Mouse (Mus musculus) v-Abl transformed pro-B cells (cell line): Measurements from ENCODE around the gene Rfx8.

Experiments used
- in situ Hi-C, 2 experiments: fragments of 400-800 bp; cut with MboI; formaldehyde crosslinking; loops; one replicate each; pipeline ENCODE4 v1.15.1; 2025; ENCODE audit not compliant: unreplicated experiment in 2 of 2

Gene Rfx8

DNA sequence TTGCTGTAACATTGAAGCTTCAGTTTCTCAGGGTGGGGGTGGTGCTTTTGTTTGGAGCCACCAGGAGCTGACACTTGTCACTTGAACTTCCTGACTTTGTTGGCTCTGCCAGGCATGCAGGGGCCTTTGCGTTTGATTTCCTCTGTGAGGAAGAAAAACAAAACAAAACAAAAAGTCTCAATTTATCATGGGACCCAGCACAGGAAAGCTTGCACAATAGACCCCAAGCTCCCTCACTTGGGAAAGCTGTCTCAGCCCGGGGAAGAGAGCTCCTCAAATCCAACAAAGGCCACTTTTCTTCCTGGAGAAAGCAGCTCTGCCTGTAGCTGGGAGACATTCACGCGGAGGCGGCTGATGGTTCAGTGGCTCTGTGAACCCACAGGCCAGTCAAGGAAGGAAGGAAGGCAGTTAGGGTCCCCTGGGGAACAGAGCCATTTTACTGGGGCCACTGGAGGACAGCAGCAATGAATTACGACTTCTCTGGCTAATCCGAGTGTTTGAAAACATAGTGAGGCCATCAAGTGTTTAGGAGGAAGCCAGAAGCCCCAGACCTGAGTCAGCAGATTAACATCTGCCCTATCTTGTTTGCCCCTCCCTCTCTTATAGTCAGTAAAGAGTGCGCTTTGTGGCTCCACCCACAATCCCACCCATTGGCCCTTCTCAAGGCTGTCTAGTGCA lies 15.3 kb upstream of the Rfx8 start:
- in situ Hi-C loops, result loop anchor here (10.0 to 25.0 kb wide), 2 partner anchors 159 to 1074 kb away; partner anchors contain the start of gene Aff3 (in 1 of the 2)

DNA sequence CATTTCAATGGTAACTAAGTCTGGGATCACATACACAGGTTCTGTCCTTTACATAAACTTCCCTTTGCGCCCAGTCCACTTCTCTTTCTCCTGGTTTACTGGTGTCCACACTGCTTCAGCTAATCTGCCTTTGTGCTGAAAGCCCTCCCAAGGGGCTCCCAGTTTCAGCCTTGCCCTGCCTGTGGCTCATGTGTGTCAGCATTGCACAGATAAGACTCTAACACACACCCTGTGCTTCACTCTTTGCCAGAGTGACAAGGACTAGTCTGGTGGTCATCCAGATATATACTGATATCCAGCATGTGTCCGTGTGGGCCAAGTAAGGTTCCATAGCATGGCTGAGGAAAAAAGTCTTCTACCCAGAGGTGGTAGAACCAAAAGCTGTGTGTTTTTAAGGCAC lies 14.7 kb upstream of the Rfx8 start:
- in situ Hi-C loops, result loop anchor here (10.0 to 25.0 kb wide), 2 partner anchors 159 to 1073 kb away; partner anchors contain the start of gene Aff3 (in 1 of the 2)

DNA sequence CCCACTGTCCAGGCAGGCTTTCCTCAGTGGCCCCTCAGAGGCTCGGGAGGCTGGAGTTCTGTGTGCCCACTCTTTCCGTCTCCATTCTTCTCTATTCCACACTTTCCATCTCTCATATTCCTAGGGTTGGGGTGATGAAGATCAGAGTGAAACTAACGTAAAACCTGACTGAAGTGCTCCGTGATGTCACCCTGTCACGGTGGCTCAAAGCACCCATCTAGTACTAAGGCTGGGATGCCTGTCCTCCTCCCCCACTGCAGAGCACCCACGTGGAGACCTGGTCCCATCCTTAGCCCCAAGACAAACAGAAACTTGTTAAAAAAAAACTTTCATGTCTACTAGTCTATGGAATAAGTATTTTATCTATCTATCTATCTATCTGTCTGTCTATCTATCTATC lies 14.1 kb upstream of the Rfx8 start:
- in situ Hi-C loops, result loop anchor here (5.0 to 25.0 kb wide), 3 partner anchors 160 to 1073 kb away; partner anchors contain the start of gene Aff3 (in 1 of the 2)

DNA sequence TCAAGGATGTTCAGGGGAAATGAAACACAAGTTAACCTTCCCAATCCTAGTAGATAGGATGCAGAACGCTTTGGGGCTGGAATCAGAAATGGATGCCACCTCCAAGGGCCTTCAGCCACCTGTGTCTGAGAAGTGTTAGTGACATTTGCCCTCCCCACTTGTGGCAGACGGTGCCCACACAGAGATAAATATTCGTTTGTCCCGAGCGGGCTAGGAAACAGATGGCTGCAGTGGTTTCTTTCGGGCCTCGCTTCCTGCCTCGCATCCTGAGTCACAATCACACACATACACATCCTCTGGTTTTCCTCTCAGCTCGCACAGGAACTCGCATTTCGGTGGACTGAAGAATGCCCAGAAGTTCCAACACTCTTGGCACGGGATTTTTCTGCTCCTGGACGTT lies 13.5 kb upstream of the Rfx8 start:
- in situ Hi-C loops, result loop anchor here (5.0 to 25.0 kb wide), 3 partner anchors 160 to 1072 kb away; partner anchors contain the start of gene Aff3 (in 1 of the 2)

DNA sequence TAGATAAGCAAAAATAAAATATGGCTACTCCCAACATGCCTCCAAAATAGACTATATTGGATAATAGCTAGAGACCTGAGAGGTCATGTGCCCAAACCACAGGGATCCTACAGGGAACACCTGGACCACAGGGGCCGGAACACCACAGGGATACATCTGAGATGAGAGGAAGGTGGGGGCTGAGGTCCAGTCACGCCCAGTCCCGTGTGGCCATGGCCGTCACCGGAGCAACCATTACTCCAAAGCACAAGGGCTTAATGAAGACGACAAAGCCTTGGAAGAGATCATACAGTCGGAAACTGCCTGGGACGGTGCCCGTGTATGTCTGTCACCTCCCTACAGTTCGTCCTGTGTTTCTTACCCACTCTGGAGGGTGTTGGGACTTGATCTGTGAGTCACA lies 13.1 kb upstream of the Rfx8 start:
- in situ Hi-C loops, result loop anchor here (5.0 to 25.0 kb wide), 3 partner anchors 161 to 1072 kb away; partner anchors contain the start of gene Aff3 (in 1 of the 2)

DNA sequence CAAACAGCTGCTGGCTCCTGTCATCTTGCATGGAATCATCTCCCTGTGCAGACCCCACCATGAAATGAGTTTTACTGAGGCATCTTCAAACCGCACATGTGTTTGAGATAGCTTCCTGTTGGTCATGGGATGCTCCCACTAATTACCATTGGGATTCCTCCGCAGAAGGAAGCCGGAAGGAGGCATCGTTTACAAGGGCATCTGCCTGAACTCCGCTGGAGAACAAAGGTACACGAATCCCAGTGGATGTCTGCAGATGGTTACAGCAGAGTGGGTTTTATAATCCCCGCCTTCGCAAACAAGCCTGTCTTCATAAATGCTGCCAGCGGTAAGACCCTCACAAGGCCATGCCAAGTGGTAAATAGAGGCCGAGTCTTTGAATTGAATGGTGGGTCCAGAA lies 11.3 kb upstream of the Rfx8 start:
- in situ Hi-C loops, result loop anchor here (5.0 to 25.0 kb wide), 3 partner anchors 163 to 1070 kb away; partner anchors contain the start of gene Aff3 (in 1 of the 2)

DNA sequence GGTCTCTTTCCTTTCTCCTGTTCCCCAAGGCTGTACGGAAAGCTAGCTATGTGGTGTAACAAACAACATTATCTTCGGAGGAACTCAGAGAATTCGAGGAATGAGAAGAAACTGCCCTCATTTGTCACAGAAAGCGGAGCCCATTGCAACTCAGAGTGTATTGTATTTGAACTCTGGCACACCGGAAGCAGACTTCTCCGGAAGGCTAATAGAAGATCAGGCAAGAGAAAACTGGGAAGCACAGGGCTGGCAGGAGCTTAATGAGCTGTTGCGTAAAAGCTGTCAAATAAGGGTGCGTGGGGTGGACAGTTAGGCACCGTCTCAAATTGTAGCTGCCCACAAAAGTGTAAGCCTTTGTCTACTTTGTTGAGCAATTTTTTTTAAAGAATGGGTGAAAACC lies 10.7 kb upstream of the Rfx8 start:
- in situ Hi-C loops, result loop anchor here (5.0 to 25.0 kb wide), 3 partner anchors 163 to 1069 kb away; partner anchors contain the start of gene Aff3 (in 1 of the 2)

DNA sequence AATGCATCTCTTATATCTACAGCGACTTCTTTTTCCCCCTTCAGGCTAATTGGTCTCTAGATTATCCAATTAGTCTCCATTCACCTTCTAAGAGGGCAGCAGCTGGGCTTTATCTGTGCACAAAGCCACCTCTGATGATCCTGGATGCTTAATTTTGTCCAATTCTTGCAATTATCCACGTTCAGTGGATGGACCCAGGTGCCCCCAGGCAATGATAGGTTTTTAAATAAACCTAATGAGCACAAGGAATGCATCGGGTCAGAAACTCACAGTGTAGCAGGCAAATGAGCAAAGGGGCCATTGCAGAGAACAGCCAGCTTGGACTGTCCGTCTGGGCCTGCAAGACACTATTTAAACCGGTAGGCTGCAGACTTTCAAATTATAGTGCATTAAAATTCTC lies 10.1 kb upstream of the Rfx8 start:
- in situ Hi-C loops, result loop anchor here (5.0 to 25.0 kb wide), 3 partner anchors 164 to 1069 kb away; partner anchors contain the start of gene Aff3 (in 1 of the 2)

DNA sequence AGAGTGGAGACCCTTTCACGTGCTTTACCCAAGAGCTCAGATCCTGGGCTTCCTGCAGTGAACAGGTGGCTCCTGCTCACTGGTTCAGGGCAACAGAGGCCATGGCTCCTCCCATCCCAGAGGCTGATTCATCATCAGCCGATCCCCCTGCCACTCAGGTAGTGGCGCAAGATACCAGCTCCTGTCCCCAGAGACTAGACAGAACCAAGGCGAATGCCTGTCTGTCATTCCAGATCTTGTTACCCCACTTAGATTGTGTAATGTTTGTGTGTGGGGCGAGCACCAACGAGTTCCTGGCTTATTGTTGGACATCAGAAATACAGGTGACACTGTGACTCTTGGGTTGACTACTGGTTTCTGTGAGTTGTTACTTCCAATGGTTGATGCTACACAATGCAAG lies 9.1 kb upstream of the Rfx8 start:
- in situ Hi-C loops, result loop anchor here (5.0 to 25.0 kb wide), 3 partner anchors 165 to 1068 kb away; partner anchors contain the start of gene Aff3 (in 1 of the 2)

DNA sequence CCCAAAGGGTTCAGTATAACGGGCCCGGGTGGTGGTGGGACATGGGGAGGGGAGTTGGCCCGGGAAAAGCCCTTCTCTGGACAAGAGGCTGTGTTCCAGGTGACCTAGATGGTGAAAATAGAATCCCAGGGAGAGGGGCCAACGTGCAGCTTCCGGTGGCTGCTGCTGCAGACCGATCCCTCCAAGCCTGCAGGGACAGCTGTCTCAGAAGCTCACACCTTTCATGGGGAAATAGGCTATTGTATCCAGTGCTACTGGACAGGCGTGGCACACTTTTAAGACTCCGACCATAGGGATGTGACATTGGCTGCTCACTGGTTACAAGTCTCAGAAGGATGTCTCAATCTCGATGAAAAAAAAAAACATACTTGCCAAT lies 542 bp upstream of the Rfx8 start:
- in situ Hi-C loops, result no loop called here

DNA sequence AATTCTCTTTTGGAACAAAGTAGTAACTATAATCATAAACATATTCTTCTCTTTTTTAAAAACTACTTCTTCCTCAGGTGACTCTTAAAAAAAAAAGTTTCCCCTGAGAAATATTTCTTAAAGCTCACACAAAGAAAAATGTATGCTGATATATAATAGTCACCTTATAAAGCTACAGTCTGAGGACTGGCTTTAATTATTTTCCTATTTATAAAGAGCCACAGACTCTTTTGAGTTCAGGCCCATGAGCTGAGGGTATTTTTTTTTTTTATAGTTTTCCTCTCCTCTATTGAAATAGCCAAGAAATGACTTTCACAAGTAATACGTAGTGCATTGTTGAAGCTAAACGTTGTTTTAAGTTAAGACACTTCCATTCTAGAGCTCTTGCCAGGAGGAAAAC lies 611 bp downstream of the Rfx8 start:
- in situ Hi-C loops, result no loop called here

DNA sequence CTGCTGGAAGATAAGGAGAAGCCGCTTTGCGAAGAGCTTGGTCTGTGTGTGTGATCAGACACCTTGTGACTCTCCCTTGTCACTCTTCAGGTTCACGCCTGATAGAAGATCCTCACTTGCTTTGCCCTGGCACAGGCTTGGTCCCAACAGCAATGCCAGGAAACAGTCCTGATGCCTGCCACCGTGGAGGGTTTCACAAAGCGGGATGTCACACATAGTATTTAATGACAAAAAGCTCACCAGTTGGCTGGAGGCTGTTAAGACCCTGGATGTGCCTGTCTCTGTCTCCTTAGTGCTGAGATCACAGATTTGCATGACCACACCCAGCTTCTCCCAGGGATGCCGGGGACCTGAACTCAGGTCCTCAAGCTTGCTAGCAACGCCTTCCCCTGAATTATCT lies 5.2 kb downstream of the Rfx8 start:
- in situ Hi-C loops, result no loop called here

DNA sequence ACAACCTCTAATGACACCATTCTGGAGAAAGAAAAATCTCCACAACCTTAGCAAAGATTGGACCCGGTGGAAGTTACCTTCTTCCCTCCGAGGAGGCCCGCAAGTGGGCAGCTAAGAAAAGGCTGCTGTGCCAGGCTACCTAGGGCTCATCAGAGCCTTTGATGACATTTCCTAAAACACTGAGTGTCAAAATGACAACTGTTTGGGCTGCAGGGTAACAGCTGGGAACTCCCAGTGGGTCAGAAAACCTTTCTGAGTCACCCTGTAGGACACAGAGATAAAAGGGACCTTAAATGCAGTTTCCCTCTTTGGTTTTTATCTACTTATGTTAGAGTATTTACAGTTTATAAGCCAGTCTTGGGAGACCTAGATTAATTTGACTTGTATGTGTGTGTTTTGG lies 6.1 kb downstream of the Rfx8 start:
- in situ Hi-C loops, result no loop called here

DNA sequence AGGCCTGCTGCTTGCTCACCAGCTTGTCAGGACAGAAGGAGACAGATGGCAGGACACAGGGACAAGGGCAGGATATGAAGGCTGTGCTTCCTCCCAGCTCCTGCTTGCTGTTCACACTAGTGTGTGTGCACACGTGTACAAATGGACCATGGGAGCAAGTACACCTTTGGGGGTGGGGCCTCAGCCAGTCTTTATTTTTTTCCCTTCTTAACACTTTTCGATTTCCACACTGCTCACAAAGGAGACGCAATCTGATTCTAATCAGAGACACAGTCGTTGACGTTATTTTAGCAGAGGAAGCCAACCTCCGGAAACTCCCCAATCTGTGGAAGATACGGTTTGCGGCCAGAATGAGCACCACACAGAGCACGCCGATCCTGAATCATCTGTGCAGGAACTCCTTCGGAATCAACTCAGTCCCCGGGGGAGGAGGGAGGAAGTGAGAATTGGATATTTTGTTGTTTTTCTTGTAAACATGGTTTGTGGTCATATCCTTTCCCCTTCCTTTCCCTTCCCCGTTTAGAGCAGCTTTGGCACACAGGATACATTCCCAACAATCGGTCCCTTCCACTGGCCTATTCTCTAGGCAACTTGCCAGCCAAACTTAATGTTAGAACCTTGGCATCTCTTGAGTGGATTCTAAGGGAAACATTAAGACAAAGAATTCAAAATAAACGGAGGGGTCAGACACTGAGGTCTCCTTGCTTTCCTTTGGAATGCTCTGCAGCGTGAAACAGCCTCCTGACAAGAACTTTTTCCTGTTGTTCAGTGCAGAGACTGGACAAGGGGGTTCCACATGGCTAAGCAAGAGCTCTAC lies 6.7 kb downstream of the Rfx8 start:
- in situ Hi-C loops, result no loop called here

DNA sequence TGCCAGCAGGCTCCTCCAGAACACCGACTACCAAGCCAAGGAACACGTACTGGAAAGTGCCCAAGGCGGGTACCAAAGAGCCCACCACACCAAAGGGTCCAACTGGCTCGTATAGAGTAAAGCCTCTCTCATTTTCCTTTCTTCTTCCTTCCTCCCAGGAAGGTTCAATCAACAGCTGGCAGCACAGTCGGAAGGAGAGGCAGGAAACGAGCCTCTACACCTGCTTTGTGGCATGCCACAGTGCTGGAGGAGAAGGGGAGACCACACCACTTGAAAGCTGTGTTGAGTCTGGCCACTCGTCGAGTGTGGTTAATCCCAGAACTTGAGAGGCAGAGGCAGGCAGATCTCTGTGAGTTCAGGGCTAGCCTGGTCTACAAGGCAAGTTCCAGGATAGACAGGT lies 7.5 kb downstream of the Rfx8 start:
- in situ Hi-C loops, result no loop called here

DNA sequence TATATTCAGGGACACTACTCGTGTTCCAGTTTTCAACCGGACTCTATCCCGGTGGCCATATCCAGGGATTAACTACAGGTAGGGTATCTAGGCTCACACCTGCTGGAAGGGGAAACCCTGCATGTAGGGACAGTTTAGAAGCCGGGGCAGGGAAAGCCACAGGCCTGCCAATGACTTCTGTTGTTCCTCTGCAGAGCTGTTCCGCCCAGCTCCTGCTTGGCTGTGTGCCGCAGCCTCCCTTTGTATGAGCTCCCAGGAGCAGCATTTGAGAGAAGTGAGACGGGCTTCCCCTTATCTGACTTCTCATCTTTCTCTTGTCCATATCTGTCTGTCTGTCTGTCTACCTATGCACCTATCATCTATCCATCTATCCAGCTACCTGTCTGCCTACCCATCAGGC lies 8.5 kb downstream of the Rfx8 start:
- in situ Hi-C loops, result no loop called here

DNA sequence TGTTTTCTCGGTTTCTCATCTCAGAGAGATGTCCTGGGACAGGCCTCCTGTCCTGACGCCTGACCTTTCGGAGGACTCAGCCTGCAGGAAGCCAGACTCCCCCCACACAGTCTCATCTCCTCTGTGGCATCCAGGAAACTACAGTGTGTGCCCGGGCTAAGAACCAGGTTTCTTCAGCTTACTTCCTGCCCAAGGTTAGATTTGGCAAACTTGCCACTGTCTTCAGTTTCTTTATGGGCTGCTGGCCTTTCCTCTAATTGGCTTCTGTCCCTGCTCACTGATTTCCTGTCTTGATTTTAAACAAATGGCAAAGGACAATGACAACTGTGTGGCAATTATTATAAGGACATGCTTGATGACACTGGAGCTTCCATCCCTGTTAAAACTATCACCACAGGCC lies 10.2 kb downstream of the Rfx8 start:
- in situ Hi-C loops, result no loop called here

DNA sequence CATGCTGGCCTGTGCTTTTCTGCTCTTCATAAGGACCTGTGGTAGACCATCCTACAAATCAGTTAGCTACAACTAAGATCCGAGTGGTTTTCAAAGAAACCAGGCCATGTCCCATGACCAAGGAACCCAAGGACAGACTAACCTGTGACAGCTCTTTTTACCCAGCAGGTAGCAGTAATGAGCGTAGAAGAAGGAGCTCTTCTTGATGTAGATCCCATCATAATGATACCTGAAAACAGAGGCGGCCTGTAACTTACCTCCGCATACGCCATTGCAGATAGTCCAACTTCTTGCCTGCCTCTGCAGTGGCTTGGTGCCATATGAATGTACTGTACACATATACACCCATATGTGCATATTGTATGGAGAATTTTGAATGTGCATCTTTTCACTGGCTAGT lies 10.8 kb downstream of the Rfx8 start:
- in situ Hi-C loops, result no loop called here

DNA sequence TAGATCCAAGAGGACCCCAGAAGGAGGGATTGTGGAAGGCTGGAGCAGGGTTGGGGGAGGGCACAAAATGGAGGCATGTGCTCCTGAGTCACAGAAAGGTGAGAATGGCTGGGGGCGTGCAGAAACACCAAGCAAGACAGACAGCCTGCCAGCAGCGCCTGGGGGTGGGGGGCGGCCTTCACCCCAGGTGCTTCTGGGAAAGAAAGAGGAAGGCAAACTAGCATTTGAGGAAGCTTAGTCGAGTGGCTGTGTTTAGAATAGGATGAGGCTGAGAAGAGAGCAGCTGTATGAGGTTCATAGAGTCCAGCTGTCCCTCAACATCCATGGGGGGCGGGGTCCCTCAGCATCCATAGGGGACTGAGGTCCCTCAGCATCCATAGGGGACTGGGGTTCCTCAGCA lies 12.0 kb downstream of the Rfx8 start:
- in situ Hi-C loops, result no loop called here

DNA sequence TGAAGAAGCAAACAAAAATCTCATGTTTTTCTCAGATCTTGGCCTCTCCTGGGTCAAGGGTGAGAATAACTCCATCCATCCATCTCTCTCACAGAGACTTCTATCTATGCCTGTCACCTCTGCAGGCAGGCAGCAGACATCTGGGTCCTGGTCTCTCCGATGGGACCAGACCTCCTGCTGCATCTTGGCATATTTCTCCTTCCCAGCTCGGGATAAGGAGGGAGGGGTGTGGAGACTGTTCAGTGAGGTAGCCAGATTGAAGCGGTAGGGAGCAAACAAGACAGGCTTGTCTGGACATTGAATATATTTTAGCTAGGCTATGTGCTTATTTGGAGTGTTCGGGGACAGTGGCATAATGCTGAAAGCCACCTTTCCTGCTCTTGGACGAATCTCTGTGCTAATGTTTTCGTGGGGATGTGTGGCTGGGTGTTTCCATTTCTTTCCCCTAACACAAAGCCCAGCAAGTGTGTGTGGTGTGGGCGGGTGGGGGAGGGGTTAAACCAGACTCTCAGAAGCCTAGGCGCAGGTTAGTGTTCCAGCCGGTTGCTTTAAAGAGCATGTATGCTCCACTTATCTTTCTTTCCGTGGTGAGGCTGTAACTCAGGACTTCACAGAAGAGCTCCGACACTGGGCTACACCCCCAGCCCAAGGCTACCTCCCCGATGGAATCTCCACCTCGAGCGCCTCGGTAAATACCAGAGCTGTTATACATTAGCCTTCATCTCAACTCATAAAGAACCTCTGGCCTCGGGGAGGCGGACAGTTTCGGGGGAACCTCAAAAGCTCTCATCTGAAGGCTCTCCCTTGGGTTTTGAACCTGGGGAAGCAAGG lies 18.4 kb downstream of the Rfx8 start:
- in situ Hi-C loops, result no loop called here

DNA sequence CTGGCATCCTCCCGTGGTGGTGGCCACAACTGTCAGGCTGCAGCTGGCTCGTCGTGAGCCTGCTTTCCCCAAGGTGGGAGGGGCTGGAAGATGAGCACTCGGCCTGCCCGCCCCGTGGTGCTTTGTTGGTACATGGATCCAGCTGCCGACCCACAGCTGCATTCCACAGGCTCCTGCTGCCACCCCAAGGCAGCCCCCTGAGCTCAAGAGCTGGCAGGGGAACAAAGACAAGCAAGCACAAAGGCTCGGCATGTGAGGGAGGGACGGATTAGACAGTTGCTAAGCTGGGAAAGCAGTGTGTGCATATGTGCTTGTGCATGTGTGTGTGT lies 19.6 kb downstream of the Rfx8 start:
- in situ Hi-C loops, result no loop called here
